Mouse (Mus musculus) heart, embryonic 16.5 days (tissue): ENCODE results near the gene Srpk2. TPM values are rescaled to one million over a fixed set of nuclear protein-coding genes. Genes with fewer than 3 reads are reported as not detected.
"Not testable (repeated sequence)": the region's sequence is repeated elsewhere in the genome, so short reads cannot be mapped to it uniquely, and the experiment has no call there.

Experiments
- ATAC-seq: fragments of 200-750 bp; cut with Nextera tagmentation; replicated peaks from 2 replicates; pipeline ENCODE4 v1.8.0; 2017; ENCODE audit warnings: moderate number of reproducible peaks; ENCODE audit not compliant: insufficient read depth, low FRiP score; ENCODE audit errors: extremely low read depth
- H3K27ac ChIP-seq: fragments of 300-500 bp; sonication (generic); 2 replicates; pipeline ENCODE4 v1.5.1; 2014; ENCODE audit warnings: mild to moderate bottlenecking, low read length, control low read depth, moderate library complexity
- H3K27me3 ChIP-seq: fragments of 300-500 bp; sonication (generic); 2 replicates; pipeline ENCODE4 v1.6.1; 2014; ENCODE audit warnings: low read length, mixed read lengths; ENCODE audit not compliant: control insufficient read depth, insufficient read depth
- H3K36me3 ChIP-seq: fragments of 300-500 bp; sonication (generic); 2 replicates; pipeline ENCODE4 v1.6.1; 2014; ENCODE audit not compliant: control insufficient read depth, insufficient read depth
- H3K4me1 ChIP-seq: fragments of 300-500 bp; sonication (generic); 2 replicates; pipeline ENCODE4 v1.6.1; 2014; ENCODE audit warnings: low read length, mixed read lengths; ENCODE audit not compliant: control insufficient read depth, insufficient read depth
- H3K4me2 ChIP-seq: fragments of 300-500 bp; sonication (generic); 2 replicates; pipeline ENCODE4 v1.6.1; 2014; ENCODE audit warnings: low read depth, mild to moderate bottlenecking, control low read depth, low read length
- H3K4me3 ChIP-seq: fragments of 300-500 bp; sonication (generic); 2 replicates; pipeline ENCODE4 v1.5.1; 2014; ENCODE audit warnings: mild to moderate bottlenecking, control low read depth, low read length
- H3K9ac ChIP-seq: fragments of 300-500 bp; sonication (generic); 2 replicates; pipeline ENCODE4 v1.6.1; 2014; ENCODE audit warnings: low read length, control low read depth
- H3K9me3 ChIP-seq: fragments of 300-500 bp; sonication (generic); replicated peaks from 2 replicates; pipeline ENCODE4 v1.6.1; 2016; ENCODE audit warnings: low read length; ENCODE audit not compliant: control insufficient read depth
- WGBS: fragments of 180-500 bp; shearing (Covaris S2); extraction: QIAGEN DNeasy Blood & Tissue Kit; methylation state at CpG from one replicate; pipeline ENCODE4 v1.1.7; 2014; 5-methylcytosine and 5-hydroxymethylcytosine counted together
- polyA plus RNA-seq: library from polyadenylated mRNA; unstranded; fragments of >200 nt; fragmentation: Nextera tagmentation; extraction: Ambion mirVana; gene quantifications from 2 replicates; pipeline ENCODE4 v1.2.1, GENCODE M21; 2015

Srpk2 gene
- polyA plus RNA-seq, 1 experiment from 2014 or later, result 40.1 TPM

- 76% methylated on average over 7 of the region's 7 CpGs for WGBS
- Histone ChIP-seq H3K36me3 (peaks cover 6% of the 10 kb centered on the region), H3K4me1 (peaks cover 9% of the 10 kb centered on the region; the same call in 1 of the 2 replicates), H3K9ac (no peak overlapping the region), H3K9me3 (no peaks in the 10 kb centered on the region), H3K4me3 (no peak overlapping the region), H3K27ac (peak overlapping the region; percentile 23; the same call in 1 of the 2 replicates), H3K27me3 (no peaks in the 10 kb centered on the region), H3K4me2 (no peak overlapping the region)
- no peak for ATAC-seq
Measured at GRCm38 (mm10) chr5:23604036-23604705, 80.2 kb downstream of the Srpk2 start.

- Histone ChIP-seq H3K4me1 (peaks cover 23% of the 10 kb centered on the region), H3K4me3 (no peak overlapping the region), H3K9ac (no peak overlapping the region), H3K4me2 (no peak overlapping the region), H3K36me3 (peaks cover 3% of the 10 kb centered on the region; the same call in 1 of the 2 replicates), H3K27ac (no peak overlapping the region), H3K9me3 (no peaks in the 10 kb centered on the region), H3K27me3 (no peaks in the 10 kb centered on the region)
- WGBS, result 75% methylated on average over 5 of the region's 5 CpGs
- ATAC-seq, result no peak
Measured at GRCm38 (mm10) chr5:23599750-23600537, 84.5 kb downstream of the Srpk2 start.

- H3K4me2 ChIP-seq, result no peak overlapping the region
- H3K4me3 ChIP-seq, result no peak overlapping the region
- ATAC-seq, result no peak
- WGBS, result 42% methylated on average over 3 of the region's 3 CpGs
- H3K9ac ChIP-seq, result no peak overlapping the region
- peaks cover 23% of the 10 kb centered on the region for H3K4me1 ChIP-seq
- peaks cover 3% of the 10 kb centered on the region; the same call in 1 of the 2 replicates for H3K36me3 ChIP-seq
- H3K27me3 ChIP-seq, result no peaks in the 10 kb centered on the region
- H3K27ac ChIP-seq, result 0 out of 2 replicates have a peak overlapping the region, but pooled peaks have one; percentile 5
- no peaks in the 10 kb centered on the region for H3K9me3 ChIP-seq
Measured at GRCm38 (mm10) chr5:23599171-23599570, 85.2 kb downstream of the Srpk2 start.

GRCm38 (mm10) chr5:23598491-23598890 lies 85.9 kb downstream of the Srpk2 start:
- no peak for ATAC-seq
- peak overlapping the region; percentile 47 for H3K27ac ChIP-seq
- no peaks in the 10 kb centered on the region for H3K27me3 ChIP-seq
- H3K9me3 ChIP-seq, result no peaks in the 10 kb centered on the region
- H3K4me2 ChIP-seq, result peak overlapping the region; percentile 41
- H3K9ac ChIP-seq, result peak overlapping the region; percentile 34; the same call in 1 of the 2 replicates
- WGBS, result 32% methylated on average over 12 of the region's 12 CpGs
- no peak overlapping the region for H3K4me3 ChIP-seq
- H3K36me3 ChIP-seq, result peaks cover 3% of the 10 kb centered on the region; the same call in 1 of the 2 replicates
- H3K4me1 ChIP-seq, result peaks cover 23% of the 10 kb centered on the region

GRCm38 (mm10) chr5:23597999-23598398 lies 86.4 kb downstream of the Srpk2 start:
- peak; percentile 56; the same call in 1 of the 2 replicates for ATAC-seq
- Histone ChIP-seq H3K4me3 (no peak overlapping the region), H3K36me3 (peaks cover 3% of the 10 kb centered on the region; the same call in 1 of the 2 replicates), H3K4me2 (peak overlapping the region; percentile 41), H3K27me3 (no peaks in the 10 kb centered on the region), H3K9ac (no peak overlapping the region), H3K4me1 (peaks cover 23% of the 10 kb centered on the region), H3K9me3 (no peaks in the 10 kb centered on the region), H3K27ac (peak overlapping the region; percentile 47)
- 33% methylated on average over 1 of the region's 1 CpGs for WGBS

- Histone ChIP-seq H3K9ac (no peak overlapping the region), H3K9me3 (no peaks in the 10 kb centered on the region), H3K4me3 (no peak overlapping the region), H3K36me3 (peaks cover 3% of the 10 kb centered on the region; the same call in 1 of the 2 replicates), H3K4me2 (no peak overlapping the region), H3K4me1 (peaks cover 23% of the 10 kb centered on the region), H3K27me3 (no peaks in the 10 kb centered on the region), H3K27ac (no peak overlapping the region)
- no peak for ATAC-seq
- 56% methylated on average over 8 of the region's 8 CpGs for WGBS
Measured at GRCm38 (mm10) chr5:23597260-23597864, 87.1 kb downstream of the Srpk2 start.

- 79% methylated on average over 5 of the region's 5 CpGs for WGBS
- no peak overlapping the region for H3K27ac ChIP-seq
- H3K4me2 ChIP-seq, result no peak overlapping the region
- H3K4me3 ChIP-seq, result no peak overlapping the region
- H3K4me1 ChIP-seq, result peaks cover 23% of the 10 kb centered on the region
- no peak for ATAC-seq
- no peak overlapping the region for H3K9ac ChIP-seq
- no peaks in the 10 kb centered on the region for H3K9me3 ChIP-seq
- H3K36me3 ChIP-seq, result peaks cover 1% of the 10 kb centered on the region; the same call in 1 of the 2 replicates
- H3K27me3 ChIP-seq, result no peaks in the 10 kb centered on the region
Measured at GRCm38 (mm10) chr5:23596326-23596965, 88.0 kb downstream of the Srpk2 start.

- H3K4me3 ChIP-seq, H3K27ac ChIP-seq, H3K27me3 ChIP-seq, H3K4me1 ChIP-seq, H3K4me2 ChIP-seq, H3K9me3 ChIP-seq, H3K36me3 ChIP-seq, ATAC-seq, H3K9ac ChIP-seq: not testable (repeated sequence)
- WGBS, result 88% methylated on average over 4 of the region's 5 CpGs
Measured at GRCm38 (mm10) chr5:23590298-23590697, 94.1 kb downstream of the Srpk2 start.
